ENCODE assay signal across 10 mouse cellular contexts in genomic region chr11:120279335-120279734, GRCm38 (mm10). TPM values are rescaled to one million over a fixed set of nuclear protein-coding genes. Genes with fewer than 3 reads are reported as not detected.
DNase-seq lines count a peak whose midpoint lies in the region; ATAC-seq and TF ChIP-seq lines count a peak whose summit lies in the region.
"Had no signal": no experiment of that assay in that cellular context is flagged by ENCODE, and none has a peak within 500 bp of the region (broad histone marks: within the 10 kb centered on the region; RNA-seq: fewer than 3 reads in every experiment).

No protein-coding gene starts in this region.

- H3K27ac ChIP-seq in kidney, adult 2 months (ENCODE audit: insufficient read depth, low read depth, low read length) = no peak overlapping the region
- peak overlapping the region; percentile 78 for H3K27ac ChIP-seq in hindbrain, embryonic 10.5 days
- peak overlapping the region; percentile 27; the same call in 1 of the 2 replicates for H3K27ac ChIP-seq in lung, postnatal 0 days (ENCODE audit: low read length)
- H3K27ac ChIP-seq: liver, embryonic 13.5 days had no signal

- no peaks in the 10 kb centered on the region for H3K9me3 ChIP-seq in hindbrain, embryonic 10.5 days
- H3K9me3 ChIP-seq in lung, postnatal 0 days (ENCODE audit: low read length) = no peaks in the 10 kb centered on the region
- H3K9me3 ChIP-seq: liver, embryonic 13.5 days had no signal

- TF ChIP-seq POLR2A in kidney, adult 2 months (IDR thresholded peaks at IDR 0.05; ENCODE audit: low read depth, low read length) = no peak
- TF ChIP-seq POLR2A in brain, embryonic 14.5 days (IDR thresholded peaks at IDR 0.05; ENCODE audit: borderline replicate concordance, extremely low read depth, insufficient read depth, insufficient read length, poor library complexity, severe bottlenecking) = no peak

- TF ChIP-seq EP300 in lung, postnatal 0 days (IDR thresholded peaks at IDR 0.05) = no peak

- no peak for TF ChIP-seq CTCF in kidney, adult 2 months (conservative IDR thresholded peaks at IDR 0.05; ENCODE audit: insufficient read depth, insufficient read length, low read depth, low read length)
- TF ChIP-seq CTCF in brain, embryonic 14.5 days (IDR thresholded peaks at IDR 0.05; ENCODE audit: borderline replicate concordance, extremely low read depth, insufficient read depth, insufficient read length) = no peak
- TF ChIP-seq CTCF in lung, postnatal 0 days (IDR thresholded peaks at IDR 0.05) = peak; percentile 17

- H3K4me3 ChIP-seq in kidney, adult 2 months (ENCODE audit: insufficient read depth, low read depth, low read length) = no peak overlapping the region
- H3K4me3 ChIP-seq in hindbrain, embryonic 10.5 days = no peak overlapping the region
- no peak overlapping the region for H3K4me3 ChIP-seq in lung, postnatal 0 days (ENCODE audit: low read depth, low read length)
- H3K4me3 ChIP-seq: liver, embryonic 13.5 days had no signal

- no peaks in the 10 kb centered on the region for H3K4me1 ChIP-seq in kidney, adult 2 months (ENCODE audit: control insufficient read depth, insufficient read depth, low read length)
- H3K4me1 ChIP-seq in hindbrain, embryonic 10.5 days (replicated peaks) = peaks cover 52% of the 10 kb centered on the region
- H3K4me1 ChIP-seq in lung, postnatal 0 days (ENCODE audit: insufficient read depth, low read depth, low read length) = peaks cover 15% of the 10 kb centered on the region; the same call in 1 of the 2 replicates

- WGBS in kidney, adult 2 months = 70% methylated on average over 11 of the region's 11 CpGs
- 90% methylated on average over 11 of the region's 11 CpGs for WGBS in hindbrain, embryonic 10.5 days
- WGBS in lung, postnatal 0 days = 59% methylated on average over 11 of the region's 11 CpGs

- no peaks in the 10 kb centered on the region for H3K27me3 ChIP-seq in kidney, adult 2 months (replicated peaks; ENCODE audit: control insufficient read depth, insufficient read depth, low read length)
- H3K27me3 ChIP-seq in hindbrain, embryonic 10.5 days (ENCODE audit: insufficient read depth, poor library complexity, severe bottlenecking) = no peaks in the 10 kb centered on the region
- H3K27me3 ChIP-seq in lung, postnatal 0 days (replicated peaks; ENCODE audit: insufficient read depth, low read length) = no peaks in the 10 kb centered on the region
- H3K27me3 ChIP-seq: liver, embryonic 13.5 days had no signal

- no peak overlapping the region for H3K9ac ChIP-seq in lung, postnatal 0 days (replicated peaks; ENCODE audit: low read depth)
- H3K9ac ChIP-seq: liver, embryonic 13.5 days had no signal

- ATAC-seq in lung, postnatal 0 days = peak; percentile 30

- no peak overlapping the region; the same call in 1 of the 2 replicates for H3K4me2 ChIP-seq in lung, postnatal 0 days (replicated peaks; ENCODE audit: low read depth, low read length)
- H3K4me2 ChIP-seq: liver, embryonic 13.5 days had no signal

- no peaks in the 10 kb centered on the region for H3K36me3 ChIP-seq in kidney, adult 2 months (ENCODE audit: control insufficient read depth, insufficient read depth, low read length)
- peaks cover 100% of the 10 kb centered on the region for H3K36me3 ChIP-seq in hindbrain, embryonic 10.5 days
- peaks cover 11% of the 10 kb centered on the region; the same call in 1 of the 2 replicates for H3K36me3 ChIP-seq in lung, postnatal 0 days (ENCODE audit: insufficient read depth, low read length)

- peak; percentile 42 for DNase-seq in kidney, adult 2 months
- no peak for DNase-seq in kidney, adult 9 months
- DNase-seq in brain, embryonic 14.5 days (ENCODE audit: low read depth) = peak; percentile 57
- DNase-seq in hindbrain, embryonic 10.5 days (ENCODE audit: low spot score) = no peak
- no peak for DNase-seq in lung, postnatal 0 days (ENCODE audit: low spot score)
- no peak for DNase-seq in ovary, postnatal 14 days (ENCODE audit: low spot score)
- DNase-seq in cerebellum, adult 9-11 months = no peak
- DNase-seq in ovary, adult 18-20 months (ENCODE audit: low spot score) = no peak
- DNase-seq: liver, embryonic 13.5 days; thymus, postnatal 14 days had no signal

RNA-seq across cellular contexts. Expression of gene Bahcc1, which starts 46.6 kb away (rescaled TPM):
- polyA plus RNA-seq in kidney, adult 2 months (2012; rRNA removed) = 8.0 and 9.2 TPM in 2 replicates
- 29.0 and 47.0 TPM in 2 replicates for polyA plus RNA-seq in brain, embryonic 14.5 days (2012; rRNA removed)
- 17.0 and 18.8 TPM in 2 replicates for polyA plus RNA-seq in hindbrain, embryonic 10.5 days (2016; fragmentation: Nextera tagmentation; extraction: Ambion mirVana)
- 5.9 and 6.6 TPM in 2 replicates for polyA plus RNA-seq in lung, postnatal 0 days (2015; fragmentation: Nextera tagmentation; extraction: Ambion mirVana)

Comparison
In these comparisons a context has a peak if more than half of its experiments do, and no peak if none do; other contexts are left out.
1. DNase-seq: peak in kidney, adult 2 months (single experiment) and brain, embryonic 14.5 days (single experiment); none in kidney, adult 9 months (single experiment), hindbrain, embryonic 10.5 days (single experiment), lung, postnatal 0 days (single experiment), ovary, postnatal 14 days (single experiment), cerebellum, adult 9-11 months (single experiment) and ovary, adult 18-20 months (single experiment).